Mouse (Mus musculus) megakaryocyte, embryonic 14.5 days (primary cell): ENCODE results near the gene Mmp28.

Source experiments
- FLI1 ChIP-seq: IDR thresholded peaks from 2 replicates; pipeline ENCODE4 v1.6.1; 2012; ENCODE audit warnings: low read length, inconsistent platforms, mixed read lengths
- GATA1 ChIP-seq: IDR thresholded peaks from 3 replicates; pipeline ENCODE4 v1.6.1; 2012; ENCODE audit warnings: mixed read lengths, low read length, inconsistent platforms, borderline replicate concordance

DNA sequence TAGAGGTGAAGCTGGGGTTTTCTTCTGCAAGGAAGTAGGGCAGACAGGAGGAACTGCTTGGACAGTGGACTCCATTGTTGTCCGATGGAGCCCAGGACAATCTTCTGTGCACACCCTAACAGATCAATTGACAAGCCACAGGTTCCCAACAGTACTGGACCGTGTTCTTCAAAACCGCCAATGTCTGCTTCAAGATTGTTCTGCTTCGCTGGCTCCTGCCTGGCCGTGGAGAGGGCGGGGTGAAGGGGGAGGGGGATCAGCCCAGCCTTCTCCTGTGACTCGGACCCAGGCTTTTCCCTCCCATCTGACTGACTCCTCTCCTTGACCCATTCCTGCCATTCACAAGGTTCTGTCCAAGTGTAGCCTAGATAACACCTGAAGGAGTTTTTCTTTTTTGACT is 5.6 kb downstream of the Mmp28 start:
- TF ChIP-seq GATA1 (no peak), FLI1 (no peak)
